Mouse (Mus musculus) thymus, postnatal 10 days (tissue): ENCODE data around the gene Acbd7.

ENCODE experiments used
- DNase-seq, 2 experiments: peaks; one replicate each; pipeline ENCODE4 v3.0.0; 2021; ENCODE audit warnings: low spot score in 2 of 2

The Acbd7 gene

GRCm38 (mm10) chr2:3387105-3387860 is 51.3 kb downstream of the Acbd7 start:
- DNase-seq: no peak
